ENCODE assay signal across 8 mouse cellular contexts in the genomic region with DNA sequence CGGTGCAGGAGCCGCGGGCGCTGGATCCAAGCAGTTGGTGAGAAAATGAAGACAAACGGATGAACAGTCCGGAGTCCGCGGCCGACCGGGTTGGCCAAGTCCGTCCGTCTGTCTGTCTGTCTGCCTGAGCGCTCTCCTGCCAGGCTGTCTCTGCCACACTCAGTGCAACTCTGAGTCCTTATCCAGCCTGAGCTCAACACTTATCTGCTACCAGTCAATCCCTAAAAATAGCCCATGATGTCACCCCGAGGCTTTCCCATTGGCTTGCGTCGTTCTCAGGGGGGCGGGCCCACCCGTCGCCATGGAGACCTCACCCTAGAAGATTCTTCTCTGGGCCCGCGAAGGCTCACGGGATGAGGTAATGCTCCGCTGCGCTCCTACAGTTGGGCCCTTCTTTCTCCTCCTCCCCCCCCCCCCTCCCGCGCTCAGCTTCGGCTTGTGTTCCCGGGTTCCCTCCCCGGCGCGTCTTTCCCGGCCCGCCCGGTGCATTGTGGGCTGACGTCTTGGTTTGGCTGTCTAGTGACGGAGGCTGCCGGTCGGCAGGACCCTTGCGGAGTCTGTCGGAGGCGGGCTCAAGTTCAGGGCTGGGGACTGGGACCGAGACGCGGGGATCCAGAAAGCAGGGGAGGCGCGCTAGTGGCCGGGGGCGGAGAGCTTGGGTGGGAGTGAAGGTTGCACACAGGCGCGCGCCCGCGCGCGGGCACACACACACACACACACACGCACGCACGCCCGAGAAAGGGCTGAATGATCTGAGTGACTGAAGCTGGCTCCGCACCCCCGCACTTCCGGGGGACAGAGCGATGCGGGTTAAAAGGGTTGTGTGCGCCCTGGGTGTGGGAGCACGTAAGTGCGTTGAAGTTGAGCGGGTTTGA. TPM values are rescaled to one million over a fixed set of nuclear protein-coding genes. Genes with fewer than 3 reads are reported as not detected.
DNase-seq lines count a peak whose midpoint lies in the region; ATAC-seq lines count a peak whose summit lies in the region.

Gene Jun, minus strand, starts transcription at position 198 of the 875 bp plus-strand sequence.

- H3K36me3 ChIP-seq in forebrain, embryonic 11.5 days (ENCODE audit: control insufficient read depth, insufficient read depth, low read length): no peaks in the 10 kb centered on the region
- no peaks in the 10 kb centered on the region for H3K36me3 ChIP-seq in heart, embryonic 16.5 days (ENCODE audit: control insufficient read depth, insufficient read depth)
- H3K36me3 ChIP-seq in liver, embryonic 15.5 days (replicated peaks): no peaks in the 10 kb centered on the region
- no peaks in the 10 kb centered on the region for H3K36me3 ChIP-seq in neural tube, embryonic 12.5 days

- peak within 1 kb of the TSS; percentile 96 for H3K27ac ChIP-seq in forebrain, embryonic 11.5 days (ENCODE audit: low read depth, low read length)
- peak within 1 kb of the TSS; percentile 100 for H3K27ac ChIP-seq in heart, embryonic 16.5 days (ENCODE audit: low read length)
- H3K27ac ChIP-seq in liver, embryonic 15.5 days (replicated peaks): peak within 1 kb of the TSS; percentile 86
- peak within 1 kb of the TSS; percentile 94 for H3K27ac ChIP-seq in neural tube, embryonic 12.5 days

- H3K9me3 ChIP-seq in forebrain, embryonic 11.5 days (ENCODE audit: control insufficient read depth, low read length): no peaks in the 10 kb centered on the region
- no peaks in the 10 kb centered on the region for H3K9me3 ChIP-seq in heart, embryonic 16.5 days (replicated peaks; ENCODE audit: control insufficient read depth, low read length)
- no peaks in the 10 kb centered on the region for H3K9me3 ChIP-seq in liver, embryonic 15.5 days (replicated peaks)
- no peaks in the 10 kb centered on the region for H3K9me3 ChIP-seq in neural tube, embryonic 12.5 days

- WGBS in forebrain, embryonic 11.5 days: under 1% methylated on average over 65 of the region's 68 CpGs
- WGBS in heart, embryonic 16.5 days: 0% methylated on average over 68 of the region's 68 CpGs
- under 1% methylated on average over 67 of the region's 68 CpGs for WGBS in liver, embryonic 15.5 days (ENCODE audit: insufficient replicate concordance)
- under 1% methylated on average over 68 of the region's 68 CpGs for WGBS in neural tube, embryonic 12.5 days

- peak; percentile 90 for ATAC-seq in forebrain, embryonic 11.5 days (replicated peaks; ENCODE audit: low FRiP score)
- ATAC-seq in heart, embryonic 16.5 days (replicated peaks; ENCODE audit: extremely low read depth, insufficient read depth, low FRiP score): peak; percentile 90
- ATAC-seq in liver, embryonic 15.5 days (ENCODE audit: insufficient read depth): peak; percentile 82
- peak; percentile 88 for ATAC-seq in neural tube, embryonic 12.5 days (ENCODE audit: low FRiP score, low read depth)

- H3K4me3 ChIP-seq in forebrain, embryonic 11.5 days (ENCODE audit: low read depth, low read length): peak within 1 kb of the TSS; percentile 89
- H3K4me3 ChIP-seq in heart, embryonic 16.5 days (ENCODE audit: low read length): peak within 1 kb of the TSS; percentile 91
- H3K4me3 ChIP-seq in liver, embryonic 15.5 days (replicated peaks): peak within 1 kb of the TSS; percentile 62
- H3K4me3 ChIP-seq in neural tube, embryonic 12.5 days: peak within 1 kb of the TSS; percentile 76

- H3K27me3 ChIP-seq in forebrain, embryonic 11.5 days (ENCODE audit: control insufficient read depth, insufficient read depth, low read length): no peaks in the 10 kb centered on the region
- H3K27me3 ChIP-seq in heart, embryonic 16.5 days (ENCODE audit: control insufficient read depth, insufficient read depth, low read length): no peaks in the 10 kb centered on the region
- H3K27me3 ChIP-seq in liver, embryonic 15.5 days: peaks cover 76% of the 10 kb centered on the region
- no peaks in the 10 kb centered on the region for H3K27me3 ChIP-seq in neural tube, embryonic 12.5 days (replicated peaks)

- peak; percentile 99 to 100 for DNase-seq in CD8-positive naive resting alpha-beta T cell, adult 2 months (ENCODE audit: low read depth in 2 of 2, low spot score in 2 of 2)
- DNase-seq in c-Kit-positive CD71-positive TER-119-negative erythroid progenitor cells, embryonic 14.5 days (ENCODE audit: low read depth): peak; percentile 98
- DNase-seq in forebrain, embryonic 11.5 days (ENCODE audit: low spot score): peak; percentile 100
- peak; percentile 100 for DNase-seq in kidney, postnatal 36 days
- peak; percentile 99 for DNase-seq in telencephalon, adult 2 months (ENCODE audit: low read depth, low spot score)

- H3K9ac ChIP-seq in forebrain, embryonic 11.5 days (ENCODE audit: low read length): peak within 1 kb of the TSS; percentile 95
- H3K9ac ChIP-seq in heart, embryonic 16.5 days (ENCODE audit: low read length): peak within 1 kb of the TSS; percentile 97
- H3K9ac ChIP-seq in liver, embryonic 15.5 days: peak within 1 kb of the TSS; percentile 66
- H3K9ac ChIP-seq in neural tube, embryonic 12.5 days: peak within 1 kb of the TSS; percentile 87

- peaks cover 11% of the 10 kb centered on the region for H3K4me1 ChIP-seq in forebrain, embryonic 11.5 days (replicated peaks; ENCODE audit: control insufficient read depth, insufficient read depth, low read length)
- H3K4me1 ChIP-seq in heart, embryonic 16.5 days (ENCODE audit: control insufficient read depth, insufficient read depth, low read length): peaks cover 20% of the 10 kb centered on the region
- H3K4me1 ChIP-seq in liver, embryonic 15.5 days (replicated peaks): peaks cover 24% of the 10 kb centered on the region
- H3K4me1 ChIP-seq in neural tube, embryonic 12.5 days: peaks cover 28% of the 10 kb centered on the region

- peak within 1 kb of the TSS; percentile 91 for H3K4me2 ChIP-seq in forebrain, embryonic 11.5 days (ENCODE audit: low read depth, low read length, severe bottlenecking)
- H3K4me2 ChIP-seq in heart, embryonic 16.5 days (ENCODE audit: low read depth, low read length): peak within 1 kb of the TSS; percentile 89
- H3K4me2 ChIP-seq in liver, embryonic 15.5 days: peak within 1 kb of the TSS; percentile 82
- H3K4me2 ChIP-seq in neural tube, embryonic 12.5 days (replicated peaks): peak within 1 kb of the TSS; percentile 92

RNA-seq across cellular contexts. Expression of gene Jun, which starts in this region (rescaled TPM):
- polyA plus RNA-seq in forebrain, embryonic 11.5 days (2014; fragmentation: Nextera tagmentation; extraction: Ambion mirVana): 60.7 and 62.7 TPM in 2 replicates
- 72.0 and 81.5 TPM in 2 replicates for polyA plus RNA-seq in heart, embryonic 16.5 days (2015; fragmentation: Nextera tagmentation; extraction: Ambion mirVana)
- 5.9 and 7.6 TPM in 2 replicates for polyA plus RNA-seq in liver, embryonic 15.5 days (2015; fragmentation: Nextera tagmentation; extraction: Ambion mirVana)
- polyA plus RNA-seq in neural tube, embryonic 12.5 days (2016; fragmentation: Nextera tagmentation; extraction: Ambion mirVana): 104 and 109 TPM in 2 replicates

Comparison
In these comparisons a context has a peak if more than half of its experiments do, and no peak if none do; other contexts are left out.
1. Peak in every context shown above with its lines: DNase-seq, ATAC-seq, H3K4me3 ChIP-seq and H3K27ac ChIP-seq.